In genomic region chr16:8532894-8533293, GRCm38 (mm10) we compare ENCODE assay signal across 14 mouse cellular contexts. TPM values are rescaled to one million over a fixed set of nuclear protein-coding genes. Genes with fewer than 3 reads are reported as not detected.
"Had no signal": no experiment of that assay in that cellular context is flagged by ENCODE, and none has a peak within 500 bp of the region (broad histone marks: within the 10 kb centered on the region; RNA-seq: fewer than 3 reads in every experiment).

No protein-coding gene starts in this region.

- ATAC-seq: liver, postnatal 0 days; midbrain, embryonic 15.5 days had no signal

- H3K9ac ChIP-seq: kidney, embryonic 15.5 days; liver, embryonic 13.5 days; liver, postnatal 0 days; lung, embryonic 15.5 days; midbrain, embryonic 15.5 days; neural tube, embryonic 12.5 days had no signal

- H3K9me3 ChIP-seq: kidney, embryonic 15.5 days; limb, embryonic 10.5 days; liver, embryonic 13.5 days; lung, embryonic 15.5 days; midbrain, embryonic 15.5 days; neural tube, embryonic 12.5 days had no signal

- H3K4me2 ChIP-seq: kidney, embryonic 15.5 days; liver, embryonic 13.5 days; lung, embryonic 15.5 days; midbrain, embryonic 15.5 days; neural tube, embryonic 12.5 days had no signal

- H3K4me3 ChIP-seq: kidney, embryonic 15.5 days; left cerebral cortex, adult 2 months; limb, embryonic 10.5 days; liver, embryonic 13.5 days; lung, embryonic 15.5 days; midbrain, embryonic 15.5 days; neural tube, embryonic 12.5 days had no signal

- H3K4me1 ChIP-seq: lung, embryonic 15.5 days; midbrain, embryonic 15.5 days had no signal

- DNase-seq: kidney, adult 2 months; kidney, postnatal 14 days; liver, embryonic 13.5 days; liver, postnatal 0 days; retina, postnatal 1 day; right cerebral cortex, postnatal 4 days; spleen, adult 18-20 months had no signal

- H3K36me3 ChIP-seq: limb, embryonic 10.5 days; liver, embryonic 13.5 days; lung, embryonic 15.5 days; midbrain, embryonic 15.5 days had no signal

- H3K27ac ChIP-seq: kidney, embryonic 15.5 days; left cerebral cortex, adult 2 months; limb, embryonic 10.5 days; liver, embryonic 13.5 days; lung, embryonic 15.5 days; midbrain, embryonic 15.5 days; neural tube, embryonic 12.5 days had no signal

- H3K27me3 ChIP-seq: kidney, embryonic 15.5 days; liver, embryonic 13.5 days; lung, embryonic 15.5 days; midbrain, embryonic 15.5 days had no signal

RNA-seq across cellular contexts. Expression of gene Abat, which starts 19.7 kb away (rescaled TPM):
- total RNA-seq: monocyte, adult 5-6 weeks had no signal
